Mouse (Mus musculus): ENCODE measurements around the gene Gm136. TPM values are rescaled to one million over a fixed set of nuclear protein-coding genes. Genes with fewer than 3 reads are reported as not detected.
A peak's percentile ranks its signal among the peaks of the same experiment; 100 is the strongest.
"Not testable (repeated sequence)": the region's sequence is repeated elsewhere in the genome, so short reads cannot be mapped to it uniquely, and the experiment has no call there.

The Gm136 gene
- polyA plus RNA-seq, 1 experiment, result not detected

GRCm38 (mm10) chr4:34777677-34778527 lies 21.8 kb upstream of the Gm136 start, which contains the start of gene Smim8:
Gene Smim8 (minus strand): TSS chr4:34778423.
- H3K9me3 ChIP-seq, result no peaks in the 10 kb centered on the region

GRCm38 (mm10) chr4:34771652-34772371 lies 15.7 kb upstream of the Gm136 start:
- Histone ChIP-seq H3K36me3 (replicated peaks; ENCODE audit: low read length) (peaks cover 25% of the 10 kb centered on the region), H3K4me1 (peaks cover 11% of the 10 kb centered on the region), H3K9me3 (no peaks in the 10 kb centered on the region), H3K27me3 (replicated peaks) (no peaks in the 10 kb centered on the region), H3K4me3 (replicated peaks) (no peak overlapping the region)
- no peak for TF ChIP-seq FLI1 (IDR thresholded peaks at IDR 0.05; ENCODE audit: low read length)
- TF ChIP-seq GATA1 (IDR thresholded peaks at IDR 0.05; ENCODE audit: borderline replicate concordance, low read length), result no peak

More at GRCm38 (mm10) chr4:34777677-34778527, 21.8 kb upstream of the Gm136 start, which contains the start of gene Smim8:
- no peaks in the 10 kb centered on the region for H3K27me3 ChIP-seq (replicated peaks)
- H3K36me3 ChIP-seq (replicated peaks; ENCODE audit: low read length), result no peaks in the 10 kb centered on the region
- peak within 1 kb of the TSS; percentile 93 for H3K4me3 ChIP-seq (replicated peaks)
- peaks cover 24% of the 10 kb centered on the region for H3K4me1 ChIP-seq
- no peak for TF ChIP-seq GATA1 (IDR thresholded peaks at IDR 0.05; ENCODE audit: borderline replicate concordance, low read length)
- peak; percentile 33; the same call in 1 of the 2 replicates for TF ChIP-seq FLI1 (IDR thresholded peaks at IDR 0.05; ENCODE audit: low read length)

GRCm38 (mm10) chr4:34749236-34749635 lies 6.8 kb downstream of the Gm136 start:
- Histone ChIP-seq H3K9me3 (no peaks in the 10 kb centered on the region), H3K4me3 (replicated peaks) (no peak overlapping the region), H3K36me3 (replicated peaks; ENCODE audit: low read length) (no peaks in the 10 kb centered on the region), H3K27me3 (replicated peaks) (no peaks in the 10 kb centered on the region), H3K4me1 (peaks cover 16% of the 10 kb centered on the region)
- TF ChIP-seq GATA1 (IDR thresholded peaks at IDR 0.05; ENCODE audit: borderline replicate concordance, low read length) (no peak), FLI1 (IDR thresholded peaks at IDR 0.05; ENCODE audit: low read length) (no peak)

GRCm38 (mm10) chr4:34734461-34734860 lies 21.6 kb downstream of the Gm136 start:
- no peak for TF ChIP-seq GATA1 (IDR thresholded peaks at IDR 0.05; ENCODE audit: borderline replicate concordance, low read length)
- TF ChIP-seq FLI1 (IDR thresholded peaks at IDR 0.05; ENCODE audit: low read length), result no peak
- no peak overlapping the region for H3K4me3 ChIP-seq (replicated peaks)
- H3K4me1 ChIP-seq, result peaks cover 11% of the 10 kb centered on the region
- no peaks in the 10 kb centered on the region for H3K36me3 ChIP-seq (replicated peaks; ENCODE audit: low read length)
- peaks cover 7% of the 10 kb centered on the region; the same call in 1 of the 2 replicates for H3K9me3 ChIP-seq
- peaks cover 7% of the 10 kb centered on the region for H3K27me3 ChIP-seq (replicated peaks)

GRCm38 (mm10) chr4:34733415-34733814 lies 22.6 kb downstream of the Gm136 start:
- H3K36me3 ChIP-seq (replicated peaks; ENCODE audit: low read length); H3K27me3 ChIP-seq (replicated peaks); H3K9me3 ChIP-seq: not testable (repeated sequence)
- Histone ChIP-seq H3K4me3 (replicated peaks) (peak overlapping the region; percentile 54), H3K4me1 (peaks cover 12% of the 10 kb centered on the region)

- peak within 1 kb of the TSS; percentile 94 for H3K4me3 ChIP-seq (replicated peaks)
- peaks cover 3% of the 10 kb centered on the region; the same call in 1 of the 2 replicates for H3K9me3 ChIP-seq
- TF ChIP-seq FLI1 (IDR thresholded peaks at IDR 0.05; ENCODE audit: low read length) (no peak), GATA1 (IDR thresholded peaks at IDR 0.05; ENCODE audit: borderline replicate concordance, low read length) (no peak)
- H3K36me3 ChIP-seq (replicated peaks; ENCODE audit: low read length), result no peaks in the 10 kb centered on the region
- peaks cover 5% of the 10 kb centered on the region for H3K27me3 ChIP-seq (replicated peaks)
- peaks cover 12% of the 10 kb centered on the region for H3K4me1 ChIP-seq
Measured at GRCm38 (mm10) chr4:34729851-34730341, 26.2 kb downstream of the Gm136 start, which contains the start of gene Cfap206. Gene Cfap206 (minus strand): TSS chr4:34730206.

- H3K36me3 ChIP-seq (replicated peaks; ENCODE audit: low read length); H3K4me1 ChIP-seq; H3K4me3 ChIP-seq (replicated peaks); H3K9me3 ChIP-seq; H3K27me3 ChIP-seq (replicated peaks): not testable (repeated sequence)
Measured at GRCm38 (mm10) chr4:34725710-34726109, 30.4 kb downstream of the Gm136 start.

- H3K9me3 ChIP-seq, result peaks cover 18% of the 10 kb centered on the region
- TF ChIP-seq GATA1 (IDR thresholded peaks at IDR 0.05; ENCODE audit: borderline replicate concordance, low read length) (no peak), FLI1 (IDR thresholded peaks at IDR 0.05; ENCODE audit: low read length) (no peak)
- H3K4me1 ChIP-seq, result no peaks in the 10 kb centered on the region
- H3K36me3 ChIP-seq (replicated peaks; ENCODE audit: low read length), result no peaks in the 10 kb centered on the region
- peaks cover 2% of the 10 kb centered on the region for H3K27me3 ChIP-seq (replicated peaks)
- H3K4me3 ChIP-seq (replicated peaks), result no peak overlapping the region
Measured at GRCm38 (mm10) chr4:34724306-34724705, 31.8 kb downstream of the Gm136 start.

- no peaks in the 10 kb centered on the region for H3K36me3 ChIP-seq (replicated peaks; ENCODE audit: low read length)
- peaks cover 23% of the 10 kb centered on the region for H3K9me3 ChIP-seq
- peaks cover 2% of the 10 kb centered on the region for H3K27me3 ChIP-seq (replicated peaks)
- H3K4me1 ChIP-seq, result no peaks in the 10 kb centered on the region
- no peak overlapping the region for H3K4me3 ChIP-seq (replicated peaks)
- no peak for TF ChIP-seq FLI1 (IDR thresholded peaks at IDR 0.05; ENCODE audit: low read length)
- no peak for TF ChIP-seq GATA1 (IDR thresholded peaks at IDR 0.05; ENCODE audit: borderline replicate concordance, low read length)
Measured at GRCm38 (mm10) chr4:34723186-34723585, 32.9 kb downstream of the Gm136 start.

Data from megakaryocyte, embryonic 14.5 days (primary cell).